Mouse (Mus musculus) CH12.LX (cell line): ENCODE measurements around the gene Zfp384. TPM values are rescaled to one million over a fixed set of nuclear protein-coding genes. Genes with fewer than 3 reads are reported as not detected.

ENCODE experiments used
- DNase-seq: peaks from one replicate; pipeline ENCODE4 v3.0.0-alpha.2; 2013; ENCODE audit errors: extremely low read depth
- H3K27ac ChIP-seq: 2 replicates; pipeline ENCODE4 v1.5.1; 2012; ENCODE audit warnings: low read depth, mild to moderate bottlenecking, control low read depth, moderate library complexity; ENCODE audit not compliant: insufficient read depth
- H3K27me3 ChIP-seq: replicated peaks from 2 replicates; pipeline ENCODE3; 2012; ENCODE audit warnings: inconsistent platforms
- H3K36me3 ChIP-seq, 2 experiments: replicated peaks in 1 of 2; 2 replicates each; pipeline versions ENCODE3 to v1.6.1; 2012; ENCODE audit warnings: inconsistent platforms in 1 of 2, low read length in 1 of 2, mild to moderate bottlenecking in 1 of 2, mixed read lengths in 1 of 2, moderate library complexity in 1 of 2; ENCODE audit not compliant: control insufficient read depth in 1 of 2, insufficient read depth in 1 of 2
- H3K4me1 ChIP-seq, 2 experiments: 2 replicates each; pipeline ENCODE4 v1.6.1; 2012; ENCODE audit warnings: inconsistent platforms in 1 of 2, moderate library complexity in 1 of 2; ENCODE audit not compliant: insufficient read depth in 2 of 2, control insufficient read depth in 1 of 2
- H3K4me2 ChIP-seq: 2 replicates; pipeline ENCODE4 v1.6.1; 2012; ENCODE audit warnings: low read depth, mild to moderate bottlenecking, control low read depth; ENCODE audit not compliant: poor library complexity, insufficient read depth, severe bottlenecking
- H3K4me3 ChIP-seq, 3 experiments: fragments of 150-350 bp in 1 of 3; sonication (generic) in 1 of 3; replicated peaks in 1 of 3; 2 replicates each; pipeline versions ENCODE3 to v1.5.1; 2011 to 2012; ENCODE audit warnings: low read depth in 2 of 3, low read length in 2 of 3, mild to moderate bottlenecking in 2 of 3, moderate library complexity in 2 of 3, control low read depth in 1 of 3, improper control_type of control experiment in 1 of 3, inconsistent platforms in 1 of 3, mixed read lengths in 1 of 3; ENCODE audit not compliant: poor library complexity in 1 of 3
- H3K79me2 ChIP-seq: replicated peaks from 2 replicates; pipeline ENCODE4 v1.6.1; 2012; ENCODE audit warnings: mild to moderate bottlenecking, moderate library complexity; ENCODE audit not compliant: control insufficient read depth, poor library complexity, insufficient read depth, severe bottlenecking; ENCODE audit errors: extremely low read depth
- H3K9ac ChIP-seq: 2 replicates; pipeline ENCODE4 v1.6.1; 2012; ENCODE audit warnings: low read depth, mild to moderate bottlenecking, control low read depth, moderate library complexity; ENCODE audit not compliant: insufficient read depth
- H3K9me3 ChIP-seq: replicated peaks from 2 replicates; pipeline ENCODE3; 2012; ENCODE audit warnings: low read length, inconsistent platforms, mixed read lengths
- CTCF ChIP-seq, 2 experiments: IDR thresholded peaks in 1 of 2; conservative IDR thresholded peaks in 1 of 2; 2 replicates each; pipeline ENCODE4 v1.5.1; 2011 to 2012; ENCODE audit warnings: low read depth in 2 of 2, low read length in 2 of 2, improper control_type of control experiment in 1 of 2, inconsistent platforms in 1 of 2, mild to moderate bottlenecking in 1 of 2, moderate library complexity in 1 of 2
- E2F4 ChIP-seq: IDR thresholded peaks from 2 replicates; pipeline ENCODE4 v1.6.1; 2011; ENCODE audit warnings: low read depth, low read length, improper control_type of control experiment; ENCODE audit not compliant: insufficient replicate concordance
- ELF1 ChIP-seq: IDR thresholded peaks from 2 replicates; pipeline ENCODE4 v1.6.1; 2014; ENCODE audit warnings: low read depth, mild to moderate bottlenecking, inconsistent platforms, low read length, improper control_type of control experiment
- HCFC1 ChIP-seq: IDR thresholded peaks from 2 replicates; pipeline ENCODE4 v1.6.1; 2012; ENCODE audit warnings: low read depth, mild to moderate bottlenecking, inconsistent platforms, low read length, improper control_type of control experiment
- JUN ChIP-seq: IDR thresholded peaks from 2 replicates; pipeline ENCODE4 v1.6.1; 2011; ENCODE audit warnings: low read depth, mild to moderate bottlenecking, low read length, improper control_type of control experiment, moderate library complexity; ENCODE audit not compliant: insufficient read depth
- JUND ChIP-seq: conservative IDR thresholded peaks from 2 replicates; pipeline ENCODE4 v1.6.1; 2011; ENCODE audit warnings: low read depth, low read length, improper control_type of control experiment
- MAX ChIP-seq: IDR thresholded peaks from 2 replicates; pipeline ENCODE4 v1.6.1; 2011; ENCODE audit warnings: low read length, improper control_type of control experiment
- MEF2A ChIP-seq: IDR thresholded peaks from 2 replicates; pipeline ENCODE4 v1.6.1; 2014; ENCODE audit warnings: low read depth, mild to moderate bottlenecking, inconsistent platforms, low read length, improper control_type of control experiment, borderline replicate concordance
- NELFE ChIP-seq: IDR thresholded peaks from 2 replicates; pipeline ENCODE4 v1.6.1; 2011; ENCODE audit warnings: low read depth, low read length, improper control_type of control experiment
- PAX5 ChIP-seq: IDR thresholded peaks from 2 replicates; pipeline ENCODE4 v1.6.1; 2012; ENCODE audit warnings: low read length, inconsistent platforms, mixed read lengths
- SIN3A ChIP-seq: IDR thresholded peaks from 2 replicates; pipeline ENCODE4 v1.6.1; 2012; ENCODE audit warnings: low read length, improper control_type of control experiment, inconsistent platforms
- SMC3 ChIP-seq: IDR thresholded peaks from 2 replicates; pipeline ENCODE4 v1.6.1; 2011; ENCODE audit warnings: low read depth, low read length, improper control_type of control experiment
- TCF12 ChIP-seq: IDR thresholded peaks from 2 replicates; pipeline ENCODE4 v1.6.1; 2014; ENCODE audit warnings: low read depth, mild to moderate bottlenecking, inconsistent platforms, low read length, improper control_type of control experiment
- UBTF ChIP-seq: IDR thresholded peaks from 2 replicates; pipeline ENCODE4 v1.6.1; 2012; ENCODE audit warnings: low read depth, mild to moderate bottlenecking, inconsistent platforms, low read length, improper control_type of control experiment, moderate library complexity
- USF1 ChIP-seq: IDR thresholded peaks from 2 replicates; pipeline ENCODE4 v1.6.1; 2014; ENCODE audit warnings: low read depth, mild to moderate bottlenecking, inconsistent platforms, low read length, improper control_type of control experiment
- USF2 ChIP-seq: conservative IDR thresholded peaks from 2 replicates; pipeline ENCODE4 v1.6.1; 2011; ENCODE audit warnings: low read depth, low read length, improper control_type of control experiment
- ZC3H11A ChIP-seq: IDR thresholded peaks from 2 replicates; pipeline ENCODE4 v1.6.1; 2012; ENCODE audit warnings: low read depth, mild to moderate bottlenecking, inconsistent platforms, low read length, improper control_type of control experiment
- ZMIZ1 ChIP-seq: IDR thresholded peaks from 2 replicates; pipeline ENCODE4 v1.6.1; 2012; ENCODE audit warnings: low read depth, mild to moderate bottlenecking, inconsistent platforms, low read length, improper control_type of control experiment
- ZNF384 ChIP-seq: IDR thresholded peaks from 2 replicates; pipeline ENCODE4 v1.6.1; 2012; ENCODE audit warnings: low read depth, low read length, improper control_type of control experiment, inconsistent platforms
- dilution Hi-C: fragments of 300-500 bp; cut with MboI; formaldehyde crosslinking; loops from 2 replicates; pipeline ENCODE4 v1.14.3; 2020; ENCODE audit warnings: low sequenced_read_pairs; ENCODE audit not compliant: extremely low pct_unique_long_range_greater_than_20kb, extremely low pct_ligation_motif_present
- in situ Hi-C: fragments of 300-500 bp; cut with MboI; formaldehyde crosslinking; loops from 3 replicates; pipeline ENCODE4 v1.14.3; 2019; ENCODE audit warnings: low sequenced_read_pairs, low pct_ligation_motif_present, low pct_unique_long_range_greater_than_20kb, mixed read lengths
- polyA plus RNA-seq: library from polyadenylated mRNA; unstranded; fragments of >175 nt; gene quantifications from 2 replicates; pipeline ENCODE4 v1.2.1, GENCODE M21; 2012; ENCODE audit warnings: low read depth; ENCODE audit not compliant: insufficient read length
- total RNA-seq, 2 experiments: library from RNA; depleted of rRNA; stranded (reverse); fragments of 300-350 nt in 1 of 2; fragments of >200 nt in 1 of 2; gene quantifications; 2 replicates each; pipeline ENCODE4 v1.2.3; 2012 to 2014

The Zfp384 gene
- total and polyA plus RNA-seq, 3 experiments, result 14.0 to 34.4 (median 17.0) TPM

DNA sequence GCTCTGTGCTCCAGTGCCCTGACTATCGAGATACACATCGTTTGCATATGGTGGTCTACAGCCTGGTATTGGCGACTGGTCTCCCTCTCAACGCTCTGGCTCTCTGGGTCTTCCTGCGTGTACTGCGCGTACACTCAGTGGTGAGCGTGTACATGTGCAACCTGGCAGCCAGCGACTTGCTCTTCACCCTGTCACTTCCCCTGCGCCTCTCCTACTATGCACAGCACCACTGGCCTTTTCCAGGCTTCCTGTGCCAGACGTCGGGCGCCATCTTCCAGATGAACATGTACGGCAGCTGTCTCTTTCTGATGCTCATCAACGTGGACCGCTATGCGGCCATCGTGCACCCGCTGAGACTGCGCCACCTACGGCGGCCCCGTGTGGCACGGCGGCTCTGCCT is 72.4 kb downstream of the Zfp384 start:
- Histone ChIP-seq H3K36me3 (peaks cover 20 to 66% of the 10 kb centered on the region in 2 experiments), H3K4me3 (no peak overlapping the region), H3K4me1 (peaks cover 0 to 9% of the 10 kb centered on the region in 2 experiments; a peak in 2 of 4 replicates), H3K9me3 (no peaks in the 10 kb centered on the region), H3K27me3 (no peaks in the 10 kb centered on the region), H3K79me2 (no peaks in the 10 kb centered on the region), H3K27ac (no peak overlapping the region), H3K4me2 (no peak overlapping the region), H3K9ac (no peak overlapping the region)
- dilution Hi-C loops, result no loop called here
- in situ Hi-C loops, result no loop called here
- DNase-seq, result no peak
- TF ChIP-seq MAX (no peak), E2F4 (no peak), ZMIZ1 (no peak), TCF12 (no peak), ELF1 (no peak), MEF2A (no peak), ZNF384 (no peak), NELFE (no peak), USF1 (no peak), ZC3H11A (no peak), UBTF (no peak), USF2 (no peak)

DNA sequence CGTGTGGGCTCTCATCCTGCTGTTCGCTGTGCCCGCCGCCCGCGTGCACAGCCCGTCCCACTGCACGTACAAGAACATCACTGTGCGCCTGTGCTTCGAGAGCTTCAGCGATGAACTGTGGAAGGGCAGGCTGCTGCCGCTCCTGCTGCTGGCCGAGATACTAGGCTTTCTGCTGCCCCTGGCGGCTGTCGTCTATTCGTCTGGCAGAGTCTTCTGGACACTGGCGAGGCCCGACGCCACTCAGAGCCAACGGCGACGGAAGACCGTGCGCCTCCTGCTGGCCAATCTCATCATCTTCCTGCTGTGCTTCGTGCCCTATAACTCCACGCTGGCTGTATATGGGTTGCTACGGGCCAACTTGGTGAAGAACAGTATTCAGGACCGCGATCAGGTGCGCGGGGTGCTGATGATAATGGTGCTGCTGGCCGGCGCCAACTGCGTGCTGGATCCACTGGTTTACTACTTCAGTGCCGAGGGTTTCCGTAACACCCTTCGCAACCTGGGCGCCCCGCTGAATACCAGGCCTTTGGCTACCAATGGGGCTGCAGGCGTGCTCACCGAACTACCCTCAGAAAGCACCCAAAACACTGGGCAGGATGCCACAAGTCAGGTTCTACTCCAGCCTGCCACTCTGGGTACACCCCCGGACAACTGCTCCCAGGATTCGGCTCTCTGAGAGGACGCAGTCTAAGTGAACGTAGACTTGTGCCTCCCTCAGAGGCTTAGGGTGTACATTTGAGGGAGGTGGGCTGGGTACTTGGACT is 73.0 kb downstream of the Zfp384 start:
- dilution Hi-C loops (no loop called here), in situ Hi-C loops (no loop called here)
- Histone ChIP-seq H3K4me1 (peaks cover 0 to 9% of the 10 kb centered on the region in 2 experiments; a peak in 2 of 4 replicates), H3K36me3 (peaks cover 20 to 66% of the 10 kb centered on the region in 2 experiments), H3K4me2 (no peak overlapping the region), H3K79me2 (no peaks in the 10 kb centered on the region), H3K27ac (no peak overlapping the region), H3K4me3 (no peak overlapping the region), H3K27me3 (no peaks in the 10 kb centered on the region), H3K9me3 (no peaks in the 10 kb centered on the region), H3K9ac (no peak overlapping the region)
- DNase-seq, result no peak
- TF ChIP-seq JUN (no peak), MAX (no peak), CTCF (conservative IDR thresholded peaks at IDR 0.05 in 1 of 2, IDR thresholded peaks at IDR 0.05 in 1 of 2; ENCODE audit: low read depth in 2 of 2, low read length in 2 of 2) (peak in 1 of 2 experiments; percentile 26; a peak in 2 of 4 replicates), UBTF (no peak), JUND (no peak), PAX5 (no peak), SMC3 (peak; percentile 22; the same call in 1 of the 2 replicates), HCFC1 (no peak), SIN3A (no peak), ELF1 (no peak)
